Mouse (Mus musculus) MEL (cell line): ENCODE measurements at regions not wholly inside any gene's neighbourhood (a gene's known extent, or its start where the extent isn't known, plus 50 kb on each side); places are given as distances from the start of the nearest gene placed in this dataset.
A peak's percentile ranks its signal among the peaks of the same experiment; 100 is the strongest.
"Not testable (repeated sequence)": the region's sequence is repeated elsewhere in the genome, so short reads cannot be mapped to it uniquely, and the experiment has no call there.

ENCODE experiments used
- BHLHE40 ChIP-seq: IDR thresholded peaks from 2 replicates; pipeline ENCODE4 v1.6.1; 2012; ENCODE audit warnings: low read depth, mild to moderate bottlenecking, inconsistent platforms, low read length, improper control_type of control experiment, borderline replicate concordance
- CHD2 ChIP-seq: IDR thresholded peaks from 2 replicates; pipeline ENCODE4 v1.6.1; 2011; ENCODE audit warnings: low read length, improper control_type of control experiment
- CTCF ChIP-seq, 3 experiments: IDR thresholded peaks in 2 of 3; conservative IDR thresholded peaks in 1 of 3; 2 replicates each; pipeline ENCODE4 v1.5.1; 2011 to 2012; ENCODE audit warnings: low read length in 3 of 3, low read depth in 2 of 3, mild to moderate bottlenecking in 2 of 3, improper control_type of control experiment in 1 of 3, inconsistent platforms in 1 of 3, mixed read lengths in 1 of 3, moderate library complexity in 1 of 3; ENCODE audit not compliant: control insufficient read depth in 1 of 3, insufficient read depth in 1 of 3, poor library complexity in 1 of 3, severe bottlenecking in 1 of 3
- GATA1 ChIP-seq: IDR thresholded peaks from 2 replicates; pipeline ENCODE4 v1.6.1; 2011; ENCODE audit warnings: low read depth, low read length, improper control_type of control experiment
- POLR2A ChIP-seq, 2 experiments: IDR thresholded peaks; 2 replicates each; pipeline ENCODE4 v1.6.1; 2011 to 2012; ENCODE audit warnings: low read length in 2 of 2, mild to moderate bottlenecking in 2 of 2, control low read depth in 1 of 2, improper control_type of control experiment in 1 of 2, low read depth in 1 of 2, moderate library complexity in 1 of 2; ENCODE audit not compliant: control insufficient read depth in 1 of 2, insufficient read depth in 1 of 2, poor library complexity in 1 of 2
- TCF12 ChIP-seq: IDR thresholded peaks from 2 replicates; pipeline ENCODE4 v1.6.1; 2014; ENCODE audit warnings: low read depth, mild to moderate bottlenecking, inconsistent platforms, low read length, improper control_type of control experiment, moderate library complexity
- ZMIZ1 ChIP-seq: IDR thresholded peaks from 2 replicates; pipeline ENCODE4 v1.6.1; 2012; ENCODE audit warnings: low read depth, mild to moderate bottlenecking, inconsistent platforms, low read length, improper control_type of control experiment, moderate library complexity
- ZNF384 ChIP-seq: IDR thresholded peaks from 2 replicates; pipeline ENCODE4 v1.6.1; 2012; ENCODE audit warnings: low read depth, mild to moderate bottlenecking, inconsistent platforms, low read length, improper control_type of control experiment

- not testable (repeated sequence) for TF ChIP-seq CTCF (IDR thresholded peaks at IDR 0.05 in 2 of 3, conservative IDR thresholded peaks at IDR 0.05 in 1 of 3; ENCODE audit: control insufficient read depth in 1 of 3, insufficient read depth in 1 of 3, low read depth in 2 of 3, low read length in 3 of 3, poor library complexity in 1 of 3, severe bottlenecking in 1 of 3); POLR2A (IDR thresholded peaks at IDR 0.05; ENCODE audit: control insufficient read depth in 1 of 2, insufficient read depth in 1 of 2, low read depth in 1 of 2, low read length in 2 of 2, poor library complexity in 1 of 2); ZNF384; BHLHE40; TCF12; CHD2; ZMIZ1
- peak; percentile 34; the same call in 1 of the 2 replicates for TF ChIP-seq GATA1
Observed at GRCm38 (mm10) chr9:3208120-3208519, 126.8 kb upstream of the Alkbh8 start.
